Mouse (Mus musculus) hindbrain, embryonic 12.5 days (tissue): ENCODE data around the gene Map2k5. TPM values are rescaled to one million over a fixed set of nuclear protein-coding genes. Genes with fewer than 3 reads are reported as not detected.

Experiments
- ATAC-seq: fragments of 200-750 bp; cut with Nextera tagmentation; 2 replicates; pipeline ENCODE4 v1.8.0; 2017; ENCODE audit warnings: moderate TSS enrichment; ENCODE audit not compliant: low FRiP score
- H3K27ac ChIP-seq: fragments of 300-500 bp; sonication (generic); 2 replicates; pipeline ENCODE4 v1.5.1; 2016; ENCODE audit warnings: mild to moderate bottlenecking
- H3K27me3 ChIP-seq: fragments of 300-500 bp; sonication (generic); 2 replicates; pipeline ENCODE4 v1.6.1; 2016; ENCODE audit warnings: mild to moderate bottlenecking
- H3K36me3 ChIP-seq: fragments of 300-500 bp; sonication (generic); 2 replicates; pipeline ENCODE4 v1.6.1; 2016; ENCODE audit warnings: mild to moderate bottlenecking
- H3K4me1 ChIP-seq: fragments of 300-500 bp; sonication (generic); 2 replicates; pipeline ENCODE4 v1.6.1; 2016
- H3K4me2 ChIP-seq: fragments of 300-500 bp; sonication (generic); replicated peaks from 2 replicates; pipeline ENCODE4 v1.6.1; 2016; ENCODE audit warnings: mild to moderate bottlenecking
- H3K4me3 ChIP-seq: fragments of 300-500 bp; sonication (generic); 2 replicates; pipeline ENCODE4 v1.5.1; 2016; ENCODE audit warnings: mild to moderate bottlenecking
- H3K9ac ChIP-seq: fragments of 300-500 bp; sonication (generic); 2 replicates; pipeline ENCODE4 v1.6.1; 2016; ENCODE audit warnings: mild to moderate bottlenecking, moderate library complexity
- H3K9me3 ChIP-seq: fragments of 300-500 bp; sonication (generic); replicated peaks from 2 replicates; pipeline ENCODE4 v1.6.1; 2016; ENCODE audit warnings: mild to moderate bottlenecking
- WGBS: fragments of 180-500 bp; shearing (Covaris S2); methylation state at CpG from one replicate; pipeline ENCODE4 v1.1.7; 2016; 5-methylcytosine and 5-hydroxymethylcytosine counted together
- polyA plus RNA-seq: library from polyadenylated mRNA; unstranded; fragments of >200 nt; fragmentation: Nextera tagmentation; extraction: Ambion mirVana; gene quantifications from 2 replicates; pipeline ENCODE4 v1.2.1, GENCODE M21; 2016

Gene Map2k5
- polyA plus RNA-seq, 1 experiment from 2014 or later = 42.0 TPM

DNA sequence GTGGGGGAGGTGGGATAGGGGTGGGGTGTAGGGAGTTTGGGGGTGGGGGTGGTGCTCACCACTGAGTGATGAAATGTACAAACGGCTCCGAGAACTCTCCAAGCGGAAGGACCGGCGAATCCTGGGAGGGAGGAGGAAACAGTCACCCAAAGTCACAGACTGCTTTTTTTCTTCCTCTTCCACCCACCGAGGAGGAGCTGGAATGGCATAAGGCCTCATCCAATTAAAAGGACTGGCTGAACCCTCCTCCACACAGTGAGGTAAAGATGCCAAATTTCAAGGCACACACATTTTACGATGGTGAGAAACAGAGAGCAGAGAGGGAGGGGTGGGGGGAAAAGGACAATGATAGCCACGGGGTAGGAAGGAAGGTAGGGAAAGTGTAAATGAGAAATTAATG, 180.4 kb downstream of the Map2k5 start:
- WGBS = 5% methylated on average over 8 of the region's 8 CpGs
- Histone ChIP-seq H3K36me3 (no peaks in the 10 kb centered on the region), H3K9me3 (no peaks in the 10 kb centered on the region), H3K27ac (no peak overlapping the region), H3K4me1 (peaks cover 38% of the 10 kb centered on the region), H3K9ac (no peak overlapping the region), H3K27me3 (no peaks in the 10 kb centered on the region), H3K4me2 (peak overlapping the region; percentile 31), H3K4me3 (no peak overlapping the region)
- ATAC-seq = no peak

GRCm38 (mm10) chr9:63196114-63196682, 181.5 kb downstream of the Map2k5 start:
- Histone ChIP-seq H3K4me2 (no peak overlapping the region), H3K36me3 (no peaks in the 10 kb centered on the region), H3K9ac (no peak overlapping the region), H3K4me3 (no peak overlapping the region), H3K4me1 (peaks cover 38% of the 10 kb centered on the region), H3K27me3 (no peaks in the 10 kb centered on the region), H3K9me3 (no peaks in the 10 kb centered on the region), H3K27ac (0 out of 2 replicates have a peak overlapping the region, but pooled peaks have one; percentile 26)
- ATAC-seq = no peak
- 43% methylated on average over 8 of the region's 8 CpGs for WGBS

DNA sequence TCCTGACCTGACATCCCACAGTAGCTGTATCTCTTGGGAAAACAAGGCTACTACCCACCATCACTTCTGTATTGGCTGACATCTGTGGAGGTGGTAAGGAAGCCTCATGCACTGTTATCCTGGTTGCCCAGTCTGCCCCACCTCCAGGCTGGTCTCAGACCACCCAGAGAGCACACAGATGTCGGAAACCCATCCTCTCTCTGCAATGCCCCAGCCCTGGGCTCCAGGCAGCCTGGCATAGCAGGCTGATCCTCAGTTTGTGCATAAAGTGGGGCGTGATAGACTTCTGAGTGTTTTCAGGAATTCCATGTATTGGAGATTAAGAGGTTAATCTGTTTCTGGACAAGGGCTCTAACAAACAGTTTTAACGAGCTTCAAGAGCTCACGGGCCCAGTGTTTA, 182.2 kb downstream of the Map2k5 start:
- WGBS = 38% methylated on average over 4 of the region's 4 CpGs
- ATAC-seq = no peak
- Histone ChIP-seq H3K36me3 (no peaks in the 10 kb centered on the region), H3K4me2 (no peak overlapping the region), H3K4me1 (peaks cover 38% of the 10 kb centered on the region), H3K9me3 (no peaks in the 10 kb centered on the region), H3K27me3 (no peaks in the 10 kb centered on the region), H3K9ac (no peak overlapping the region), H3K4me3 (no peak overlapping the region), H3K27ac (no peak overlapping the region)

DNA sequence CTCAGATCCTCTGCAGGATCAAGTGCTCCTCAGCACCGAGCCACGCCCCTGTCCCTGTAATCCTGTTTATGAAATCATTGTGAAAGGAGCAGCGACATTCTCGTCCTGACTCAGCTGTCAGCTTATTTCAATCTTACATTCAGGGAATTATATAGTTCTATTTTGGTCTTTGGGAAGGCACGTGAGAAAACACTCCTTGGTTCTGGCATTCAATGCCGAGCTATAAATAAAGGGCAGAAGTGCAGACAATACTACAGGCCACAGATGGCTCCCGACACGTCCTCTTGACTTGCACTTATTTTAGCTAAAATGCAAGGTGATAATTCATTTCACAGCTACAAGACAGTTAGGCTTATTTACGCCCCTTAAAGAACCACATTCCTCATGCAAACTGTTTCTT, 182.9 kb downstream of the Map2k5 start:
- H3K9me3 ChIP-seq = no peaks in the 10 kb centered on the region
- no peaks in the 10 kb centered on the region for H3K27me3 ChIP-seq
- no peak overlapping the region for H3K4me2 ChIP-seq
- no peak for ATAC-seq
- H3K4me1 ChIP-seq = peaks cover 38% of the 10 kb centered on the region
- WGBS = 80% methylated on average over 9 of the region's 9 CpGs
- no peak overlapping the region for H3K27ac ChIP-seq
- H3K4me3 ChIP-seq = no peak overlapping the region
- no peak overlapping the region for H3K9ac ChIP-seq
- H3K36me3 ChIP-seq = no peaks in the 10 kb centered on the region

GRCm38 (mm10) chr9:63192809-63193208, 184.9 kb downstream of the Map2k5 start:
- peak overlapping the region; percentile 36 for H3K27ac ChIP-seq
- peaks cover 42% of the 10 kb centered on the region for H3K4me1 ChIP-seq
- H3K27me3 ChIP-seq = no peaks in the 10 kb centered on the region
- H3K9ac ChIP-seq = no peak overlapping the region
- no peaks in the 10 kb centered on the region for H3K9me3 ChIP-seq
- 75% methylated on average over 4 of the region's 4 CpGs for WGBS
- H3K4me2 ChIP-seq = no peak overlapping the region
- no peak overlapping the region for H3K4me3 ChIP-seq
- no peaks in the 10 kb centered on the region for H3K36me3 ChIP-seq
- ATAC-seq = no peak

GRCm38 (mm10) chr9:63187310-63187709, 190.4 kb downstream of the Map2k5 start:
- Histone ChIP-seq H3K9me3 (no peaks in the 10 kb centered on the region), H3K4me1 (peaks cover 40% of the 10 kb centered on the region), H3K4me3 (no peak overlapping the region), H3K27me3 (no peaks in the 10 kb centered on the region; the same call in 1 of the 2 replicates), H3K27ac (peak overlapping the region; percentile 67), H3K36me3 (no peaks in the 10 kb centered on the region), H3K4me2 (no peak overlapping the region), H3K9ac (no peak overlapping the region)
- no peak for ATAC-seq
- 9% methylated on average over 7 of the region's 7 CpGs for WGBS

- ATAC-seq = no peak
- Histone ChIP-seq H3K36me3 (no peaks in the 10 kb centered on the region), H3K9me3 (no peaks in the 10 kb centered on the region), H3K4me2 (no peak overlapping the region), H3K27ac (no peak overlapping the region), H3K9ac (no peak overlapping the region), H3K27me3 (no peaks in the 10 kb centered on the region; the same call in 1 of the 2 replicates), H3K4me3 (no peak overlapping the region), H3K4me1 (peaks cover 53% of the 10 kb centered on the region)
- 75% methylated on average over 7 of the region's 7 CpGs for WGBS
These were observed 192.5 kb downstream of the Map2k5 start for GRCm38 (mm10) chr9:63185249-63185648.

GRCm38 (mm10) chr9:63183864-63184263, 193.8 kb downstream of the Map2k5 start:
- WGBS = 64% methylated on average over 7 of the region's 7 CpGs
- Histone ChIP-seq H3K27ac (no peak overlapping the region), H3K4me2 (no peak overlapping the region), H3K36me3 (no peaks in the 10 kb centered on the region), H3K27me3 (no peaks in the 10 kb centered on the region; the same call in 1 of the 2 replicates), H3K4me3 (no peak overlapping the region), H3K4me1 (peaks cover 52% of the 10 kb centered on the region), H3K9ac (no peak overlapping the region), H3K9me3 (no peaks in the 10 kb centered on the region)
- no peak for ATAC-seq

DNA sequence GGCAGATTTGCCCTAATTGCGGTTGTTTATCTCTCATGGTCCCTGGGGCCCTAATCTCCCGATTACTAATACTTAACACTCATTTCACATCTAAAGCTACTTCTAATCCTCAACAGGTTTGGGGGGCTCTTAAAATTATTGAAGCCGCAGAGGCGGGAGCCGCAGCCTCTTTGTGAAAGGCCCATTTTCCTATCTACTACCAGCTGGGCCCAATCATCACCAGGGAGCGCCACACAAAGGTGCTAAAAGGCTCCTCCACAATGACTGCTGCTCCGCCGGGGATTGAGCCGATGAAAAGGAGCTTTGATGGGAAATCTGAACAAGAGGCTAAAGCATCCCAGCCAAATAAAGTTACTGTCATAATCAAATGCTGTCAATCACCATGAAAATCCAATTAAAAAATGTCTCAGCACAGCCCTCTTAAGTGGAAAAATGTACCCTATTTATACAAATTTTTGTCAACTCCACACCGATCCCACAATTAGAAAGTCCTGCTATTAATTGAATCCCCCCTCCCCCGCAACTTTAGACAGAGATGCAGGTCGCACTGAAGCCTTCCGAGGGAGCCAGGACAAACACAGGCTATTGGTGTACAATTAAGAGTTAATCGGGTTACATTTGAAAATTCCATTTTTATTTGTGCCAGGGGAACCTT, 195.3 kb downstream of the Map2k5 start:
- WGBS = 12% methylated on average over 14 of the region's 14 CpGs
- Histone ChIP-seq H3K4me2 (no peak overlapping the region), H3K27ac (peak overlapping the region; percentile 58; the same call in 1 of the 2 replicates), H3K27me3 (peaks cover 5% of the 10 kb centered on the region), H3K36me3 (no peaks in the 10 kb centered on the region), H3K9me3 (no peaks in the 10 kb centered on the region), H3K9ac (no peak overlapping the region), H3K4me1 (peaks cover 38% of the 10 kb centered on the region), H3K4me3 (no peak overlapping the region)
- ATAC-seq = 0 out of 2 replicates have a peak, but pooled peaks have one; percentile 50

GRCm38 (mm10) chr9:63181337-63182178, 196.1 kb downstream of the Map2k5 start:
- peaks cover 5% of the 10 kb centered on the region for H3K27me3 ChIP-seq
- H3K4me1 ChIP-seq = peaks cover 34% of the 10 kb centered on the region
- peak overlapping the region; percentile 58 for H3K27ac ChIP-seq
- H3K36me3 ChIP-seq = no peaks in the 10 kb centered on the region
- WGBS = 34% methylated on average over 11 of the region's 11 CpGs
- peak overlapping the region; percentile 9; the same call in 1 of the 2 replicates for H3K9ac ChIP-seq
- no peak overlapping the region for H3K4me3 ChIP-seq
- H3K9me3 ChIP-seq = no peaks in the 10 kb centered on the region
- ATAC-seq = peak; percentile 26; the same call in 1 of the 2 replicates
- H3K4me2 ChIP-seq = no peak overlapping the region

GRCm38 (mm10) chr9:63178296-63178695, 199.4 kb downstream of the Map2k5 start:
- H3K4me1 ChIP-seq = peaks cover 33% of the 10 kb centered on the region
- no peaks in the 10 kb centered on the region for H3K9me3 ChIP-seq
- H3K27me3 ChIP-seq = peaks cover 5% of the 10 kb centered on the region; the same call in 1 of the 2 replicates
- no peak overlapping the region for H3K9ac ChIP-seq
- ATAC-seq = no peak
- 86% methylated on average over 8 of the region's 8 CpGs for WGBS
- H3K27ac ChIP-seq = no peak overlapping the region
- no peaks in the 10 kb centered on the region for H3K36me3 ChIP-seq
- no peak overlapping the region for H3K4me2 ChIP-seq
- no peak overlapping the region for H3K4me3 ChIP-seq

- Histone ChIP-seq H3K27me3 (peaks cover 5% of the 10 kb centered on the region; the same call in 1 of the 2 replicates), H3K9me3 (no peaks in the 10 kb centered on the region), H3K36me3 (0 out of 2 replicates have a peak, but pooled peaks cover 1% of the 10 kb centered on the region), H3K27ac (no peak overlapping the region), H3K4me1 (peaks cover 14% of the 10 kb centered on the region; the same call in 1 of the 2 replicates), H3K4me2 (no peak overlapping the region), H3K4me3 (no peak overlapping the region), H3K9ac (no peak overlapping the region)
- ATAC-seq = no peak
- WGBS = 84% methylated on average over 8 of the region's 8 CpGs
These were observed 203.5 kb downstream of the Map2k5 start for GRCm38 (mm10) chr9:63174001-63174721.
